In genomic region chr6:88916153-88916552, GRCm38 (mm10) we compare ENCODE assay signal across 8 mouse cellular contexts. TPM values are rescaled to one million over a fixed set of nuclear protein-coding genes. Genes with fewer than 3 reads are reported as not detected.
DNase-seq lines count a peak whose midpoint lies in the region; ATAC-seq lines count a peak whose summit lies in the region.

No protein-coding gene starts in this region.

- H3K36me3 ChIP-seq in neural tube, embryonic 15.5 days, result peaks cover 2% of the 10 kb centered on the region; the same call in 1 of the 2 replicates
- H3K36me3 ChIP-seq in heart, embryonic 16.5 days (ENCODE audit: control insufficient read depth, insufficient read depth), result peaks cover 2% of the 10 kb centered on the region; the same call in 1 of the 2 replicates

- DNase-seq in frontal cortex, postnatal 14 days (ENCODE audit: low spot score in 2 of 2), result no peak
- no peak for DNase-seq in neural tube, embryonic 10.5 days (ENCODE audit: extremely low spot score, low spot score)
- peak; percentile 81 to 84 for DNase-seq in cerebellum, postnatal 10 days
- DNase-seq in lung, postnatal 36 days, result peak; percentile 77
- DNase-seq in MN1 (ENCODE audit: low spot score), result no peak

- no peak overlapping the region for H3K4me2 ChIP-seq in neural tube, embryonic 15.5 days
- H3K4me2 ChIP-seq in heart, embryonic 16.5 days (ENCODE audit: low read depth, low read length), result no peak overlapping the region

- H3K27me3 ChIP-seq in neural tube, embryonic 15.5 days (replicated peaks), result no peaks in the 10 kb centered on the region
- no peaks in the 10 kb centered on the region for H3K27me3 ChIP-seq in heart, embryonic 16.5 days (ENCODE audit: control insufficient read depth, insufficient read depth, low read length)

- no peaks in the 10 kb centered on the region for H3K4me1 ChIP-seq in neural tube, embryonic 15.5 days
- peaks cover 22% of the 10 kb centered on the region for H3K4me1 ChIP-seq in heart, embryonic 16.5 days (ENCODE audit: control insufficient read depth, insufficient read depth, low read length)

- ATAC-seq in frontal cortex, adult (ENCODE audit: low TSS enrichment), result peak; percentile 68
- ATAC-seq in neural tube, embryonic 15.5 days (ENCODE audit: low FRiP score), result 0 out of 2 replicates have a peak, but pooled peaks have one; percentile 9
- ATAC-seq in heart, embryonic 16.5 days (replicated peaks; ENCODE audit: extremely low read depth, insufficient read depth, low FRiP score), result no peak

- H3K9ac ChIP-seq in neural tube, embryonic 15.5 days (replicated peaks), result no peak overlapping the region
- H3K9ac ChIP-seq in heart, embryonic 16.5 days (ENCODE audit: low read length), result no peak overlapping the region

- no peak overlapping the region for H3K4me3 ChIP-seq in neural tube, embryonic 15.5 days (replicated peaks)
- no peak overlapping the region for H3K4me3 ChIP-seq in heart, embryonic 16.5 days (ENCODE audit: low read length)

- no peak overlapping the region for H3K27ac ChIP-seq in neural tube, embryonic 15.5 days (replicated peaks)
- peak overlapping the region; percentile 59 for H3K27ac ChIP-seq in heart, embryonic 16.5 days (ENCODE audit: low read length)

- WGBS in neural tube, embryonic 15.5 days, result 63% methylated on average over 1 of the region's 1 CpGs
- WGBS in heart, embryonic 16.5 days, result 65% methylated on average over 1 of the region's 1 CpGs

- no peaks in the 10 kb centered on the region for H3K9me3 ChIP-seq in neural tube, embryonic 15.5 days (replicated peaks)
- H3K9me3 ChIP-seq in heart, embryonic 16.5 days (replicated peaks; ENCODE audit: control insufficient read depth, low read length), result no peaks in the 10 kb centered on the region

RNA-seq across cellular contexts. Expression of gene Tpra1, which starts 14.1 kb away (rescaled TPM):
- polyA plus RNA-seq in neural tube, embryonic 15.5 days (2015; fragmentation: Nextera tagmentation; extraction: Ambion mirVana), result 88.1 and 91.7 TPM in 2 replicates
- 54.9 and 58.0 TPM in 2 replicates for polyA plus RNA-seq in heart, embryonic 16.5 days (2015; fragmentation: Nextera tagmentation; extraction: Ambion mirVana)

RNA-seq across cellular contexts. Expression of gene Mcm2, which starts 17.6 kb away (rescaled TPM):
- polyA plus RNA-seq in neural tube, embryonic 15.5 days (2015; fragmentation: Nextera tagmentation; extraction: Ambion mirVana), result 20.5 and 52.5 TPM in 2 replicates
- polyA plus RNA-seq in heart, embryonic 16.5 days (2015; fragmentation: Nextera tagmentation; extraction: Ambion mirVana), result 88.3 and 94.7 TPM in 2 replicates

RNA-seq across cellular contexts. Expression of gene Podxl2, which starts 41.3 kb away (rescaled TPM):
- 504 and 640 TPM in 2 replicates for polyA plus RNA-seq in neural tube, embryonic 15.5 days (2015; fragmentation: Nextera tagmentation; extraction: Ambion mirVana)
- 43.7 and 45.0 TPM in 2 replicates for polyA plus RNA-seq in heart, embryonic 16.5 days (2015; fragmentation: Nextera tagmentation; extraction: Ambion mirVana)

Comparison
In these comparisons a context has a peak if more than half of its experiments do, and no peak if none do; other contexts are left out.
1. DNase-seq: peak in cerebellum, postnatal 10 days (2 of 2) and lung, postnatal 36 days (single experiment); none in frontal cortex, postnatal 14 days (0 of 2), neural tube, embryonic 10.5 days (single experiment) and MN1 (single experiment).
2. RNA of gene Podxl2, which starts 41.3 kb away (polyA plus RNA-seq): 504 to 640 TPM in neural tube, embryonic 15.5 days; 43.7 to 45.0 TPM in heart, embryonic 16.5 days; every median in the first group is over 10 times any median in the second.